Mouse (Mus musculus) left cerebral cortex, adult 2 months (tissue): ENCODE data around the gene Magea1. TPM values are rescaled to one million over a fixed set of nuclear protein-coding genes. Genes with fewer than 3 reads are reported as not detected.
A peak's percentile ranks its signal among the peaks of the same experiment; 100 is the strongest.
"Not testable (repeated sequence)": the region's sequence is repeated elsewhere in the genome, so short reads cannot be mapped to it uniquely, and the experiment has no call there.

Experiments used
- DNase-seq, 2 experiments: peaks; one replicate each; pipeline ENCODE4 v3.0.0; 2021 to 2022; ENCODE audit warnings: low spot score in 2 of 2, mixed read lengths in 1 of 2; ENCODE audit errors: extremely low spot score in 1 of 2
- H3K27ac ChIP-seq: fragments of 200-600 bp; 2 replicates; pipeline ENCODE4 v1.8.1; 2022
- H3K4me3 ChIP-seq: fragments of 200-600 bp; 2 replicates; pipeline ENCODE4 v1.8.1; 2022
- CTCF ChIP-seq: fragments of 200-600 bp; IDR thresholded peaks from 2 replicates; pipeline ENCODE4 v1.8.1; 2022; ENCODE audit warnings: antibody characterized with exemption, mild to moderate bottlenecking, moderate library complexity
- intact Hi-C: fragments of 180-260 bp; cut with DNase I; formaldehyde crosslinking; loops from one replicate; pipeline ENCODE4 v1.15.1; 2025
- long read RNA-seq, 2 experiments: library from polyadenylated mRNA; stranded (forward); transcript quantifications; one replicate each; pipeline ENCODE4 v2.0.0; 2021; ENCODE audit warnings: borderline mapping rate in 2 of 2
- total RNA-seq, 2 experiments: library from RNA; stranded (reverse); gene quantifications; 2 replicates each; pipeline ENCODE4 v1.2.3; 2021

Magea1 gene
- not detected for total RNA-seq
- long read RNA-seq, experiment 1, result 0 reads
- long read RNA-seq, experiment 2, result 0 reads

GRCm38 (mm10) chrX:155089693-155090092, at the start of gene Magea1:
Gene Magea1 (minus strand): TSS chrX:155089793.
- H3K27ac ChIP-seq, DNase-seq, H3K4me3 ChIP-seq, intact Hi-C loops: not testable (repeated sequence)

- DNase-seq, H3K27ac ChIP-seq, intact Hi-C loops, H3K4me3 ChIP-seq: not testable (repeated sequence)
These were observed 38.7 kb upstream of the Magea1 start, which contains the start of gene Cldn34b2 for GRCm38 (mm10) chrX:155128312-155128711. Gene Cldn34b2 (minus strand): TSS chrX:155128412.

- H3K4me3 ChIP-seq, result no peak overlapping the region
- intact Hi-C loops, result loop anchor here (5.0 kb wide), 2 partner anchors 119 to 164 kb away; partner anchors contain the start of genes Acot9 and Sat1
- TF ChIP-seq CTCF, result peak; percentile 54
- DNase-seq, result peak in 1 of 2 experiments; percentile 6
- no peak overlapping the region for H3K27ac ChIP-seq
These were observed 8.4 kb upstream of the Magea1 start for GRCm38 (mm10) chrX:155098024-155098423.

- intact Hi-C loops, H3K27ac ChIP-seq, H3K4me3 ChIP-seq, DNase-seq: not testable (repeated sequence)
These were observed 4.0 kb upstream of the Magea1 start, which contains the start of gene Magea2 for GRCm38 (mm10) chrX:155093566-155093965. Gene Magea2 (minus strand): TSS chrX:155093666.

- H3K27ac ChIP-seq, H3K4me3 ChIP-seq, intact Hi-C loops, DNase-seq: not testable (repeated sequence)
These were observed 26.5 kb downstream of the Magea1 start, which contains the start of gene Magea5 for GRCm38 (mm10) chrX:155063045-155063444. Gene Magea5 (minus strand): TSS chrX:155063145.

Other genes with a start within 250 kb of the Magea1 start
- gene Cldn34b1, start 199.5 kb downstream of the Magea1 start, total RNA-seq, result not detected
- not detected for gene Magea6, start 153.8 kb downstream of the Magea1 start, total RNA-seq
- gene Magea3, start 140.3 kb downstream of the Magea1 start, total RNA-seq, result not detected
- not detected for gene Magea8, start 93.9 kb downstream of the Magea1 start, total RNA-seq
- not detected for gene Magea5, start 26.6 kb downstream of the Magea1 start, total RNA-seq
- not detected for gene Magea2, start 3.9 kb upstream of the Magea1 start, total RNA-seq
- not detected for gene Cldn34b2, start 38.6 kb upstream of the Magea1 start, total RNA-seq
- gene Sat1, start 126.7 kb upstream of the Magea1 start, total RNA-seq, result 10 to 100 TPM; 73.3 to 74.0 TPM
- gene Acot9, start 172.7 kb upstream of the Magea1 start, total RNA-seq, result 10 to 100 TPM; 20.8 to 20.9 TPM